In genomic region chr1:131083122-131083521, GRCm38 (mm10) we compare ENCODE assay signal across 10 mouse cellular contexts. TPM values are rescaled to one million over a fixed set of nuclear protein-coding genes. Genes with fewer than 3 reads are reported as not detected.
DNase-seq lines count a peak whose midpoint lies in the region; ATAC-seq and TF ChIP-seq lines count a peak whose summit lies in the region.
"Had no signal": no experiment of that assay in that cellular context is flagged by ENCODE, and none has a peak within 500 bp of the region (broad histone marks: within the 10 kb centered on the region; RNA-seq: fewer than 3 reads in every experiment).

No protein-coding gene starts in this region.

- WGBS in heart, postnatal 0 days = 35% methylated on average over 5 of the region's 5 CpGs
- 45% methylated on average over 5 of the region's 5 CpGs for WGBS in liver, adult 2 months
- WGBS in intestine, embryonic 16.5 days = 46% methylated on average over 5 of the region's 5 CpGs
- WGBS in small intestine, adult 2 months = 48% methylated on average over 5 of the region's 5 CpGs
- 76% methylated on average over 5 of the region's 5 CpGs for WGBS in midbrain, embryonic 14.5 days

- H3K4me2 ChIP-seq in heart, postnatal 0 days (ENCODE audit: low read depth, low read length) = no peak overlapping the region
- no peak overlapping the region for H3K4me2 ChIP-seq in intestine, embryonic 16.5 days (ENCODE audit: low read depth, low read length)
- no peak overlapping the region for H3K4me2 ChIP-seq in midbrain, embryonic 14.5 days (ENCODE audit: low read length)

- H3K36me3 ChIP-seq in heart, postnatal 0 days (replicated peaks; ENCODE audit: control insufficient read depth, insufficient read depth, low read length) = no peaks in the 10 kb centered on the region
- H3K36me3 ChIP-seq in liver, adult 2 months (ENCODE audit: control insufficient read depth, insufficient read depth, low read length) = no peaks in the 10 kb centered on the region
- no peaks in the 10 kb centered on the region for H3K36me3 ChIP-seq in intestine, embryonic 16.5 days (ENCODE audit: control insufficient read depth, insufficient read depth, low read length)
- no peaks in the 10 kb centered on the region for H3K36me3 ChIP-seq in small intestine, adult 2 months (ENCODE audit: control insufficient read depth, insufficient read depth, low read length)
- no peaks in the 10 kb centered on the region for H3K36me3 ChIP-seq in midbrain, embryonic 14.5 days (ENCODE audit: control insufficient read depth, insufficient read depth, low read length)

- H3K9ac ChIP-seq in heart, postnatal 0 days (replicated peaks; ENCODE audit: low read depth, low read length) = no peak overlapping the region
- peak overlapping the region; percentile 56 for H3K9ac ChIP-seq in liver, adult 2 months (ENCODE audit: low read depth, low read length)
- no peak overlapping the region for H3K9ac ChIP-seq in intestine, embryonic 16.5 days (ENCODE audit: low read depth, low read length)
- no peak overlapping the region for H3K9ac ChIP-seq in midbrain, embryonic 14.5 days (replicated peaks; ENCODE audit: low read length)

- H3K4me1 ChIP-seq in heart, postnatal 0 days (ENCODE audit: control insufficient read depth, insufficient read depth) = peaks cover 92% of the 10 kb centered on the region
- peaks cover 60% of the 10 kb centered on the region for H3K4me1 ChIP-seq in liver, adult 2 months (ENCODE audit: control insufficient read depth, insufficient read depth, low read length)
- peaks cover 74% of the 10 kb centered on the region for H3K4me1 ChIP-seq in intestine, embryonic 16.5 days (ENCODE audit: control insufficient read depth, insufficient read depth, low read length)
- peaks cover 40% of the 10 kb centered on the region for H3K4me1 ChIP-seq in small intestine, adult 2 months (ENCODE audit: control insufficient read depth, insufficient read depth, insufficient read length, low read length)
- peaks cover 75% of the 10 kb centered on the region for H3K4me1 ChIP-seq in midbrain, embryonic 14.5 days (ENCODE audit: control insufficient read depth, insufficient read depth, low read length)

- ATAC-seq in heart, postnatal 0 days (ENCODE audit: insufficient read depth, low read depth) = no peak
- ATAC-seq in intestine, embryonic 16.5 days = no peak
- ATAC-seq in midbrain, embryonic 14.5 days (ENCODE audit: low FRiP score, low TSS enrichment) = no peak

- no peak for DNase-seq in heart, postnatal 0 days (ENCODE audit: low spot score)
- no peak for DNase-seq in heart, adult 18-20 months
- no peak for DNase-seq in liver, adult 2 months (ENCODE audit: extremely low read depth, low read depth, low spot score)
- no peak for DNase-seq in liver
- no peak for DNase-seq in midbrain, embryonic 14.5 days
- no peak for DNase-seq in cerebellum, postnatal 4 days (ENCODE audit: low spot score in 2 of 2)
- DNase-seq: thymus, adult 18-20 months had no signal

- no peak for TF ChIP-seq POLR2A in liver, adult 2 months (IDR thresholded peaks at IDR 0.05; ENCODE audit: extremely low read depth, insufficient read depth, low read length)
- no peak for TF ChIP-seq POLR2A in small intestine, adult 2 months (IDR thresholded peaks at IDR 0.05; ENCODE audit: low read depth, low read length)

- no peak for TF ChIP-seq EP300 in heart, postnatal 0 days (IDR thresholded peaks at IDR 0.05; ENCODE audit: low read depth)

- no peaks in the 10 kb centered on the region for H3K9me3 ChIP-seq in heart, postnatal 0 days (replicated peaks; ENCODE audit: control insufficient read depth, low read length)
- no peaks in the 10 kb centered on the region for H3K9me3 ChIP-seq in intestine, embryonic 16.5 days (ENCODE audit: control insufficient read depth, low read length)
- H3K9me3 ChIP-seq in midbrain, embryonic 14.5 days (ENCODE audit: control insufficient read depth, low read length) = no peaks in the 10 kb centered on the region

- no peak overlapping the region for H3K4me3 ChIP-seq in heart, postnatal 0 days (ENCODE audit: low read depth, low read length)
- no peak overlapping the region for H3K4me3 ChIP-seq in liver, adult 2 months (ENCODE audit: insufficient read depth, low read depth, low read length)
- no peak overlapping the region for H3K4me3 ChIP-seq in intestine, embryonic 16.5 days (ENCODE audit: low read length)
- H3K4me3 ChIP-seq in small intestine, adult 2 months (ENCODE audit: low read depth, low read length) = no peak overlapping the region
- no peak overlapping the region for H3K4me3 ChIP-seq in midbrain, embryonic 14.5 days (replicated peaks; ENCODE audit: low read depth, low read length)

- H3K27me3 ChIP-seq in heart, postnatal 0 days (ENCODE audit: control insufficient read depth, insufficient read depth, low read length) = no peaks in the 10 kb centered on the region
- H3K27me3 ChIP-seq in liver, adult 2 months (ENCODE audit: control insufficient read depth, insufficient read depth, low read length) = no peaks in the 10 kb centered on the region
- no peaks in the 10 kb centered on the region for H3K27me3 ChIP-seq in intestine, embryonic 16.5 days (replicated peaks; ENCODE audit: control insufficient read depth, insufficient read depth, low read length)
- H3K27me3 ChIP-seq in small intestine, adult 2 months (ENCODE audit: control insufficient read depth, insufficient read depth, low read length) = no peaks in the 10 kb centered on the region
- no peaks in the 10 kb centered on the region for H3K27me3 ChIP-seq in midbrain, embryonic 14.5 days (ENCODE audit: control insufficient read depth, insufficient read depth, low read length)
- H3K27me3 ChIP-seq: Patski had no signal

- peak overlapping the region; percentile 47 for H3K27ac ChIP-seq in heart, postnatal 0 days (ENCODE audit: low read depth)
- peak overlapping the region; percentile 84 for H3K27ac ChIP-seq in liver, adult 2 months (replicated peaks; ENCODE audit: insufficient read depth, low read depth, low read length)
- peak overlapping the region; percentile 75 for H3K27ac ChIP-seq in intestine, embryonic 16.5 days (ENCODE audit: low read length)
- H3K27ac ChIP-seq in small intestine, adult 2 months (ENCODE audit: insufficient read depth, low read depth, low read length) = peak overlapping the region; percentile 22; the same call in 1 of the 2 replicates
- no peak overlapping the region for H3K27ac ChIP-seq in midbrain, embryonic 14.5 days (replicated peaks; ENCODE audit: low read depth, low read length)

- peaks cover 73% of the 10 kb centered on the region for H3K79me2 ChIP-seq in liver, adult 2 months (ENCODE audit: control insufficient read depth, insufficient read depth, low read length)

- no peak for TF ChIP-seq CTCF in heart, postnatal 0 days (IDR thresholded peaks at IDR 0.05; ENCODE audit: low read depth)
- TF ChIP-seq CTCF in liver, adult 2 months (IDR thresholded peaks at IDR 0.05; ENCODE audit: low read depth, low read length) = no peak
- TF ChIP-seq CTCF in small intestine, adult 2 months (IDR thresholded peaks at IDR 0.05; ENCODE audit: extremely low read depth, insufficient read length, insufficient replicate concordance, low read depth, low read length) = no peak

RNA-seq across cellular contexts. Expression of gene Mapkapk2, which starts 14.5 kb away (rescaled TPM):
- 302 and 348 TPM in 2 replicates for total RNA-seq in heart, postnatal 0 days (2014; rRNA removed; ENCODE audit: low replicate concordance)
- polyA plus RNA-seq in heart, postnatal 0 days (2015; fragmentation: Nextera tagmentation; extraction: Ambion mirVana) = 62.6 and 69.9 TPM in 2 replicates
- 100 to 1,000 TPM; 311 to 318 TPM for total RNA-seq in heart, adult 18-20 months (2021)
- total RNA-seq in liver, adult 2 months (2014; rRNA removed) = 29.5 and 30.0 TPM in 2 replicates
- polyA plus RNA-seq in liver, adult 2 months (2012; rRNA removed) = 45.1 and 45.4 TPM in 2 replicates
- polyA plus RNA-seq in intestine, embryonic 16.5 days (2015; fragmentation: Nextera tagmentation; extraction: Ambion mirVana) = 13.1 and 23.5 TPM in 2 replicates
- 33.1 and 61.0 TPM in 2 replicates for polyA plus RNA-seq in small intestine, adult 2 months (2012; rRNA removed)
- 25.0 and 35.0 TPM in 2 replicates for polyA plus RNA-seq in midbrain, embryonic 14.5 days (2014; fragmentation: Nextera tagmentation; extraction: Ambion mirVana)

RNA-seq across cellular contexts. Expression of gene Dyrk3, which starts 55.0 kb away (rescaled TPM):
- 1.3 and 1.4 TPM in 2 replicates for total RNA-seq in heart, postnatal 0 days (2014; rRNA removed; ENCODE audit: low replicate concordance)
- 0.60 and 0.86 TPM in 2 replicates for polyA plus RNA-seq in heart, postnatal 0 days (2015; fragmentation: Nextera tagmentation; extraction: Ambion mirVana)
- total RNA-seq in heart, adult 18-20 months (2021) = 1 to 10 TPM in 1 of 2 experiments, under 1 TPM in 1; 0.20 to 1.1 TPM
- 0.87 and 1.3 TPM in 2 replicates for total RNA-seq in liver, adult 2 months (2014; rRNA removed)
- polyA plus RNA-seq in liver, adult 2 months (2012; rRNA removed) = 0.50 and 0.73 TPM in 2 replicates
- 2.3 and 2.4 TPM in 2 replicates for polyA plus RNA-seq in intestine, embryonic 16.5 days (2015; fragmentation: Nextera tagmentation; extraction: Ambion mirVana)
- polyA plus RNA-seq in small intestine, adult 2 months (2012; rRNA removed) = 0.51 and 0.65 TPM in 2 replicates
- polyA plus RNA-seq in midbrain, embryonic 14.5 days (2014; fragmentation: Nextera tagmentation; extraction: Ambion mirVana) = 14.8 and 18.7 TPM in 2 replicates
